Mouse (Mus musculus) limb, embryonic 13.5 days (tissue): ENCODE data around the gene Gm4353. TPM values are rescaled to one million over a fixed set of nuclear protein-coding genes. Genes with fewer than 3 reads are reported as not detected.
"Not testable (repeated sequence)": the region's sequence is repeated elsewhere in the genome, so short reads cannot be mapped to it uniquely, and the experiment has no call there.

Experiments
- ATAC-seq: fragments of 200-750 bp; cut with Nextera tagmentation; 2 replicates; pipeline ENCODE4 v1.8.0; 2017; ENCODE audit warnings: low read depth, moderate number of reproducible peaks, moderate TSS enrichment; ENCODE audit not compliant: low FRiP score
- H3K27ac ChIP-seq: fragments of 300-500 bp; sonication (generic); 2 replicates; pipeline ENCODE4 v1.5.1; 2015; ENCODE audit warnings: inconsistent platforms, mild to moderate bottlenecking, moderate library complexity
- H3K27me3 ChIP-seq: fragments of 300-500 bp; sonication (generic); 2 replicates; pipeline ENCODE4 v1.6.1; 2015; ENCODE audit warnings: mild to moderate bottlenecking, inconsistent platforms
- H3K36me3 ChIP-seq: fragments of 300-500 bp; sonication (generic); 2 replicates; pipeline ENCODE4 v1.6.1; 2015; ENCODE audit warnings: inconsistent platforms, mild to moderate bottlenecking, moderate library complexity
- H3K4me1 ChIP-seq: fragments of 300-500 bp; sonication (generic); 2 replicates; pipeline ENCODE4 v1.6.1; 2015; ENCODE audit warnings: inconsistent platforms
- H3K4me2 ChIP-seq: fragments of 300-500 bp; sonication (generic); replicated peaks from 2 replicates; pipeline ENCODE4 v1.6.1; 2015; ENCODE audit warnings: inconsistent platforms, mild to moderate bottlenecking, moderate library complexity
- H3K4me3 ChIP-seq: fragments of 300-500 bp; sonication (generic); 2 replicates; pipeline ENCODE4 v1.5.1; 2015; ENCODE audit warnings: moderate library complexity, mild to moderate bottlenecking, inconsistent platforms
- H3K9ac ChIP-seq: fragments of 300-500 bp; sonication (generic); 2 replicates; pipeline ENCODE4 v1.6.1; 2015; ENCODE audit warnings: mild to moderate bottlenecking, inconsistent platforms
- H3K9me3 ChIP-seq: fragments of 300-500 bp; sonication (generic); 2 replicates; pipeline ENCODE4 v1.6.1; 2016; ENCODE audit warnings: inconsistent platforms
- WGBS: fragments of 180-500 bp; shearing (Covaris S2); methylation state at CpG from one replicate; pipeline ENCODE4 v1.1.7; 2015; 5-methylcytosine and 5-hydroxymethylcytosine counted together
- polyA plus RNA-seq: library from polyadenylated mRNA; unstranded; fragments of >200 nt; fragmentation: Nextera tagmentation; extraction: Ambion mirVana; gene quantifications from 2 replicates; pipeline ENCODE4 v1.2.1, GENCODE M21; 2015

The Gm4353 gene
- polyA plus RNA-seq = 1.6 and 1.7 TPM in 2 replicates

- WGBS = 97% methylated on average over 11 of the region's 11 CpGs
- H3K27me3 ChIP-seq, H3K4me2 ChIP-seq, H3K9me3 ChIP-seq, ATAC-seq, H3K9ac ChIP-seq, H3K27ac ChIP-seq, H3K4me1 ChIP-seq, H3K4me3 ChIP-seq, H3K36me3 ChIP-seq: not testable (repeated sequence)
These were observed at the start of gene Gm4353 for GRCm38 (mm10) chr7:116084366-116084765. Gene Gm4353 (minus strand): TSS chr7:116084635.

DNA sequence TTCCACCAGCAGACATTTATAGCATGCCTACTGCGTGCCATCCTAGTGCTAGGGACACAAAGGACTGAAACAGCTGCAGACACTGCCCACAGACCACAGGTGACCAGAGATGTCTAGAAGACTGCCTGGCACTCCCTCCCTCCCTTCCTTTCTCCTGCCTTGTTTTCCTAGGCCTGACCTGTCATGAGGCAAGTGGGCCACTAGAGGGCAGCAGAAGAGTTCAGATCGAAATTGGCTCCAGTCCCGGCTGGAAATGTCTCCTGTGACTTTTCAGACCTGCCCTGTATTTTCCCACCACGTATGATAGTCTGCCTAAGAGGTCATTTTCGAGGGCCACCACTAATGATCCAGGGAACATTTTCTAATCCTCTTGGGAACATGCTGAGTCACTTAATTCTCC, 47.6 kb upstream of the Gm4353 start:
- H3K4me3 ChIP-seq = no peak overlapping the region
- no peak for ATAC-seq
- no peak overlapping the region for H3K4me2 ChIP-seq
- WGBS = 3% methylated on average over 5 of the region's 5 CpGs
- peak overlapping the region; percentile 4; the same call in 1 of the 2 replicates for H3K9ac ChIP-seq
- H3K4me1 ChIP-seq = peaks cover 13% of the 10 kb centered on the region; the same call in 1 of the 2 replicates
- H3K27me3 ChIP-seq = no peaks in the 10 kb centered on the region
- H3K27ac ChIP-seq = no peak overlapping the region
- H3K9me3 ChIP-seq = no peaks in the 10 kb centered on the region
- 0 out of 2 replicates have a peak, but pooled peaks cover 5% of the 10 kb centered on the region for H3K36me3 ChIP-seq

DNA sequence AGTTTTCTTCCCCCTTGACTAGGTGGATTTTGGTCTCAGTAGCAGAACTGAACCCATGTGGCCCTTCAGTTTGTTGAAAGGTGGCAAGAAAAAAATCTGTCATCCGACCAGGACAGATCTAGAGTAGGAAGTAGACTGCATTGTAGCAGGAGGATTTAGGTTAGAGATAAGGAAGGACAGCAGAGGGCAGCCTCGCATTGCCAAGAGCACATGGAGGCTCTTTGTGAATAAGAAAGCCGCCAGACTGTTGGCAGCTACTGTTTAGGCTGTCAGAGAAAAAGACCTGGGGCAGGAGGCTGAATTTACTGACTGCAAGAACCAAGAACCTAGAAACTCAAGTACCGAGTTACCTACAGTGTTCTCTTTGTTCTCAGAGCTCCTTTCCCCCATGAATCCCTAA, 47.0 kb upstream of the Gm4353 start:
- no peak for ATAC-seq
- Histone ChIP-seq H3K9ac (peak overlapping the region; percentile 4; the same call in 1 of the 2 replicates), H3K36me3 (no peaks in the 10 kb centered on the region), H3K4me1 (peaks cover 13% of the 10 kb centered on the region; the same call in 1 of the 2 replicates), H3K27me3 (no peaks in the 10 kb centered on the region), H3K4me2 (no peak overlapping the region), H3K4me3 (no peak overlapping the region), H3K27ac (no peak overlapping the region), H3K9me3 (no peaks in the 10 kb centered on the region)
- 24% methylated on average over 4 of the region's 4 CpGs for WGBS

GRCm38 (mm10) chr7:116129374-116129773, 44.9 kb upstream of the Gm4353 start:
- Histone ChIP-seq H3K4me3 (no peak overlapping the region), H3K9me3 (no peaks in the 10 kb centered on the region), H3K9ac (no peak overlapping the region), H3K4me1 (peaks cover 24% of the 10 kb centered on the region), H3K4me2 (no peak overlapping the region), H3K27me3 (no peaks in the 10 kb centered on the region), H3K36me3 (no peaks in the 10 kb centered on the region), H3K27ac (no peak overlapping the region)
- ATAC-seq = no peak
- WGBS = 83% methylated on average over 10 of the region's 10 CpGs

DNA sequence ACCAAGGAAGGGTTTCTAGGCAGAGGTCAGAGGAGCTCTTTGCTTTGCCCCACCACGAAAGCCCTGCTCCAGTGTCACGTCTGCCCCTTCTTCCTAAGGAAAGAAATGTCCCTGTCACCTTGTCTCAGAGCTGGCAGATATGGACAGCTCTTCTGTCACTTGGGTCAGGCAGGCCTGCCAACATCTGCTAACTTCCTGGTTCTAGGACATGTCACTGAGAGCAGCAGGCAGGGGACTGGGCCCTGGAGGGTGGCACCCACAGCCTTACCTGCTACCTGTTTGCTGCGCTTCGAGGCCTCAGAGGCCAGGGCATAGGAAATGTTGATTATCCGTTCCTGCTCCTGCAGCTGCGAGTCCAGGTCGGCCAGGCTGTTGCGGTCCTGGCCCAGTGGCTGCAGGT, 43.9 kb upstream of the Gm4353 start:
- ATAC-seq = no peak

DNA sequence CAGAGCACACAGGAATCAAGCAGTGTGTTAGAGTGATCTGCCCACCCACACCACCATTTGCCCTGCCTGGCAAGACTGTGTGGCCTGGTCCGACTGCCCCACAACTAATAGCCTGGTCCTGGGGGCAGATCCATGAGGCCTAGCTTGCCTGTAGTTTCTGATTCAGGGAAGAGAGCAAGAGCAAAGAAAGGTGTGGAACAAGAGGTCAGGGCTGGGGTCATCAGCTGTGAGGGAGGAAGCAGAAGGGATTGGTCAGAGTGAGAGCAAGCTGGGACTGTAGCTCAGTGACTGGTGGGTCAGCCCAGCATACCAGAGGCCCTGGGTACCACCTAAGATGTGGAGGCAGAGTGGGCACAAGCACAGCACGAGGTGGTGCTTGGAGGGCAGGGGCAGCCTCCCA, 42.6 kb upstream of the Gm4353 start:
- no peak overlapping the region for H3K27ac ChIP-seq
- no peak overlapping the region; the same call in 1 of the 2 replicates for H3K9ac ChIP-seq
- peaks cover 28% of the 10 kb centered on the region for H3K4me1 ChIP-seq
- H3K4me3 ChIP-seq = no peak overlapping the region
- WGBS = 62% methylated on average over 2 of the region's 2 CpGs
- no peak for ATAC-seq
- H3K36me3 ChIP-seq = no peaks in the 10 kb centered on the region
- H3K9me3 ChIP-seq = no peaks in the 10 kb centered on the region
- no peak overlapping the region for H3K4me2 ChIP-seq
- H3K27me3 ChIP-seq = no peaks in the 10 kb centered on the region

More for the DNA sequence above, 43.9 kb upstream of the Gm4353 start:
- Histone ChIP-seq H3K4me2 (no peak overlapping the region), H3K9me3 (no peaks in the 10 kb centered on the region), H3K27me3 (no peaks in the 10 kb centered on the region), H3K4me3 (no peak overlapping the region), H3K4me1 (peaks cover 31% of the 10 kb centered on the region), H3K9ac (no peak overlapping the region), H3K27ac (no peak overlapping the region), H3K36me3 (no peaks in the 10 kb centered on the region)
- 83% methylated on average over 8 of the region's 8 CpGs for WGBS

GRCm38 (mm10) chr7:116125671-116126070, 41.2 kb upstream of the Gm4353 start:
- Histone ChIP-seq H3K27ac (no peak overlapping the region), H3K9me3 (no peaks in the 10 kb centered on the region), H3K4me2 (no peak overlapping the region), H3K9ac (no peak overlapping the region), H3K4me3 (no peak overlapping the region), H3K27me3 (no peaks in the 10 kb centered on the region), H3K4me1 (peaks cover 21% of the 10 kb centered on the region), H3K36me3 (no peaks in the 10 kb centered on the region)
- WGBS = 51% methylated on average over 7 of the region's 7 CpGs
- ATAC-seq = no peak

- WGBS = 49% methylated on average over 12 of the region's 12 CpGs
- ATAC-seq = no peak
- H3K27ac ChIP-seq = peak overlapping the region; percentile 28; the same call in 1 of the 2 replicates
These were observed 39.6 kb upstream of the Gm4353 start for GRCm38 (mm10) chr7:116124057-116124456.

GRCm38 (mm10) chr7:116123597-116123985, 39.2 kb upstream of the Gm4353 start:
- peak overlapping the region; percentile 28; the same call in 1 of the 2 replicates for H3K27ac ChIP-seq
- H3K4me2 ChIP-seq = no peak overlapping the region
- no peaks in the 10 kb centered on the region for H3K27me3 ChIP-seq
- H3K9ac ChIP-seq = no peak overlapping the region
- 0 out of 2 replicates have a peak, but pooled peaks cover 4% of the 10 kb centered on the region for H3K9me3 ChIP-seq
- peaks cover 21% of the 10 kb centered on the region for H3K4me1 ChIP-seq
- no peak for ATAC-seq
- no peaks in the 10 kb centered on the region for H3K36me3 ChIP-seq
- 64% methylated on average over 2 of the region's 2 CpGs for WGBS
- H3K4me3 ChIP-seq = no peak overlapping the region

More at GRCm38 (mm10) chr7:116124057-116124456, 39.6 kb upstream of the Gm4353 start:
- Histone ChIP-seq H3K4me3 (no peak overlapping the region), H3K36me3 (no peaks in the 10 kb centered on the region), H3K4me2 (no peak overlapping the region), H3K9ac (no peak overlapping the region), H3K27me3 (no peaks in the 10 kb centered on the region), H3K9me3 (0 out of 2 replicates have a peak, but pooled peaks cover 4% of the 10 kb centered on the region), H3K4me1 (peaks cover 21% of the 10 kb centered on the region)

DNA sequence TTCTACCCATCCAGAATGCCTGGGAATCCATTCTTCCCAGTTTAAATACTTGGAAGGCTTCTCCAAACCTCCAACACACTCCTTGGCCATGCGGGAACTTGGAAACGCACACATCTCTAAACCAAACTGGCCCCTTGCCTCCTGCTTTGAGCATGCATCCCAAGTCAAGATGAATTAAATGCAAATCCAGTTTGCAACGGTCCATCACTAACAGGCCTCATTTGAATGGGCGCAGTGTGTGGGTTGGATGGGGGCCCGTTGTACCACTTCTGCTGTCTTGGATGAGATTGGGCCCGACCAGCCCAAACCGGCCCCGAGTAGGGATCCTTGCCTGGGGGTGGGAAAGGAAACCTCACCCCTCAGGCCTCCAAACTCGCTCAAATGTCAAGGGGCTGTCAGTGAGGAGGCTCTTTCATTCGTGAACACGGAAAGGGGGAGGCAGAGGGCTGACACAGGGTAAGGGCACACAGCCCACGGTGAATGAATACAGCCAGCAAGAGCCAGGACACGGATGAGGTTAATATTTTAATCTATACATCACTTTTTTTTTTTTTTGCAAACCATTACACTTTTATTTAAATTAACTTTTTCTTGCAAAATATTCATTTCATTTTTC, 38.7 kb upstream of the Gm4353 start:
- Histone ChIP-seq H3K36me3 (no peaks in the 10 kb centered on the region), H3K9me3 (0 out of 2 replicates have a peak, but pooled peaks cover 4% of the 10 kb centered on the region), H3K9ac (no peak overlapping the region), H3K4me3 (no peak overlapping the region), H3K4me1 (peaks cover 21% of the 10 kb centered on the region), H3K27ac (no peak overlapping the region), H3K4me2 (no peak overlapping the region), H3K27me3 (no peaks in the 10 kb centered on the region)
- WGBS = 80% methylated on average over 13 of the region's 13 CpGs
- ATAC-seq = peak; percentile 20; the same call in 1 of the 2 replicates

- ATAC-seq = no peak
- 77% methylated on average over 11 of the region's 11 CpGs for WGBS
- no peaks in the 10 kb centered on the region for H3K27me3 ChIP-seq
- no peak overlapping the region for H3K4me2 ChIP-seq
- no peak overlapping the region for H3K9ac ChIP-seq
- no peak overlapping the region for H3K4me3 ChIP-seq
- H3K9me3 ChIP-seq = 0 out of 2 replicates have a peak, but pooled peaks cover 4% of the 10 kb centered on the region
- H3K36me3 ChIP-seq = no peaks in the 10 kb centered on the region
- peaks cover 21% of the 10 kb centered on the region for H3K4me1 ChIP-seq
- H3K27ac ChIP-seq = no peak overlapping the region
These were observed 36.8 kb upstream of the Gm4353 start for GRCm38 (mm10) chr7:116121202-116121601.

GRCm38 (mm10) chr7:116120737-116121136, 36.3 kb upstream of the Gm4353 start:
- ATAC-seq = no peak
- WGBS = 87% methylated on average over 4 of the region's 4 CpGs
- Histone ChIP-seq H3K4me2 (no peak overlapping the region), H3K4me1 (peaks cover 20% of the 10 kb centered on the region), H3K27ac (no peak overlapping the region), H3K9me3 (0 out of 2 replicates have a peak, but pooled peaks cover 4% of the 10 kb centered on the region), H3K27me3 (no peaks in the 10 kb centered on the region), H3K4me3 (no peak overlapping the region), H3K9ac (no peak overlapping the region), H3K36me3 (no peaks in the 10 kb centered on the region)
